Mouse (Mus musculus) small intestine, adult 2 months (tissue): ENCODE measurements around the gene Hist1h4h.

Experiments
- CTCF ChIP-seq: fragments of 200-500 bp; IDR thresholded peaks from 2 replicates; pipeline ENCODE4 v1.5.1; 2012; ENCODE audit warnings: low read depth, mild to moderate bottlenecking, control low read depth, inconsistent platforms, low read length, moderate library complexity, mixed read lengths; ENCODE audit not compliant: insufficient replicate concordance, insufficient read length; ENCODE audit errors: extremely low read depth
- POLR2A ChIP-seq: fragments of 200-500 bp; IDR thresholded peaks from 2 replicates; pipeline ENCODE4 v1.6.1; 2012; ENCODE audit warnings: low read depth, mild to moderate bottlenecking, control low read depth, inconsistent platforms, low read length, moderate library complexity

DNA sequence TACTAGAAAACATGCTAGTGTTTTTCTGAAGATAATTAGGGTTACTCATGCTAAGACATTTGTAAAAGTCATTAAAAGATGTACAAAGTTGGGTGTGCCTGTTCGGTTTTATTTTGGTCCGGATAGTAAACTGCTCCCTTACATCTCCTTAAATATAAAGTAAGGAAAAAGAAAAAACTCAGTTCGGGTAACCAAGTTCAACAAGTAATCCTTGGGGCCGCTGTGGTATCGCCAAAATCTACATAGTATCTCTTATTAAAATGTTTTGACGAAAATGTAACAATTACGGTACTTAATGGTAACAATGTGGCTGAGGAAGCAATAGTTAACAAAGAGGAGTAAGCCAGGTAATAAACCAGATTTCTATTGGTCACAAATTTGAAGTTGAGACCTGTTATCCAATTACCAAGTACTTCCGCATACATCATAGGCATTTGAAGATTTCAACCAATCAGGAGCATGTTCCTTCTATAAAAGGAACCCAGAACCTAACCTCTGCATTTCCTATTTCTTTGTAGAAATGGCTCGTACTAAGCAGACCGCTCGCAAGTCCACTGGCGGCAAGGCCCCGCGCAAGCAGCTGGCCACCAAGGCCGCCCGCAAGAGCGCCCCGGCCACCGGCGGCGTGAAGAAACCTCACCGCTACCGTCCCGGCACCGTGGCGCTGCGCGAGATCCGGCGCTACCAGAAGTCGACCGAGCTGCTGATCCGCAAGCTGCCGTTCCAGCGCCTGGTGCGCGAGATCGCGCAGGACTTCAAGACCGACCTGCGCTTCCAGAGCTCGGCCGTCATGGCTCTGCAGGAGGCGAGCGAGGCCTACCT is 13.3 kb downstream of the Hist1h4h start, which contains the start of gene Hist1h3f:
- TF ChIP-seq POLR2A (peak; percentile 90), CTCF (no peak)
